Mouse (Mus musculus) cerebellum, adult 11-12 months (tissue): ENCODE data around the gene Cltrn.

Experiments
- DNase-seq: peaks from one replicate; pipeline ENCODE4 v3.0.0; 2022

The Cltrn gene

GRCm38 (mm10) chrX:164088582-164088981 lies at the start of gene Cltrn:
Gene Cltrn (plus strand): TSS chrX:164088830.
- DNase-seq: peak; percentile 16

DNA sequence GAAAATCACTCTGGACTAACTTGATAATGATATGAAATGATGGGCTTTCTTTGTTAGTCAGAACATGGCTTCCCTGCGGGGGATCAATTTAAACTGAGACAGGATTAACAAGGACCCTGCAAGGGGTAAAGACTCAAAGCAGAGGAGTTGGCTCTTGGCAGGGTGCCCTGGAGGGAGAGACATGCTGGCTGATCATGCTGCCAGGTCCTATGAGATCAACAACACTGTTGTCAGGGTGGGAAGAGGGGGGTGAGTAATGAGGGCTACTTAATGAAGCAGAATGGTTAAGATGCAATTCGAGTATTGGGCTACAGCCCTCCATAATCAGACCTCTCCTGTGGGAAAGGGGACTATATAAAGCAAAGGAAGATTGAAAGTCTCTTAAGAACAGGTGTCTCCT lies 49.7 kb upstream of the Cltrn start:
- no peak for DNase-seq

GRCm38 (mm10) chrX:164042069-164042468 lies 46.6 kb upstream of the Cltrn start:
- no peak for DNase-seq

GRCm38 (mm10) chrX:164046736-164047135 lies 41.9 kb upstream of the Cltrn start:
- no peak for DNase-seq

GRCm38 (mm10) chrX:164055726-164056125 lies 32.9 kb upstream of the Cltrn start:
- no peak for DNase-seq

DNA sequence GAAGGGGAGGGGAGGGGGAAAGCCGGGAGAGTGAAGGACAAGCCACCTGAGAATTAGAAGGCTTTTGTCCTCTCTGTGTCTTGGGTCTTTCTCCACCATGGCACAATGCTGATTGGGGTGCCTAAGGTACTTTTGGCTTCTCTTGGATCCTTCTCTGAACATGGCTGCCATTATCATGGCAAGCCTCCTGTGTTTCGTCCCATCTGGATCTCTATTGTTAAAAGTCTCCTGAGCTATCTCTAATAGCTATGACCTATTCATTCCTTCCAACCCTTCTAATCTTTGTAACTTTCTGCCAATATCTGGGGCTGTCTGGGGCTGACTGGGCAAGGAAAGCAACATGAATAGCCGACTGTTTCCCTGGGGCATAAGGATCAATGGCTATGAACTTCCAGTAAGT lies 30.1 kb upstream of the Cltrn start:
- no peak for DNase-seq

GRCm38 (mm10) chrX:164059070-164059469 lies 29.6 kb upstream of the Cltrn start:
- DNase-seq: no peak

- peak; percentile 27 for DNase-seq
Measured at GRCm38 (mm10) chrX:164066185-164066584, 22.4 kb upstream of the Cltrn start.

DNA sequence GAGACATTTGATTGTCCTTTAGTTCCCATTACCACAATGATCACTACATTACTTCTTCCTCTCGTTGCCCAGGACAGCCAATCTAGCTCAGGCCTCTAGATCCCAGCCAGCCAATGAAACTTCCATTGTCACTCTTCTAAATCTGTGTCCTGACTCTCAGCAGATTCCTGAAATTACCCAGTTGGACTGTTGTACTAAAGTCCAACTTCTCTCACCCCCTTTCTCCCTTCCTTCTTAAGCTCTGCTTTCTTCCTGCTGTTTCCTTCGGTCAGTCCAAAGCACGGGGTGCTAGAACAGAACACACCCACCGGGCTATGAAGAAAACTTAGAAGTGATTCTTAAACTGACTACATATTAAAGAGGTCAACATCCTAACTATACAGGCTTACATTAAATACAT lies 19.7 kb upstream of the Cltrn start:
- no peak for DNase-seq

DNA sequence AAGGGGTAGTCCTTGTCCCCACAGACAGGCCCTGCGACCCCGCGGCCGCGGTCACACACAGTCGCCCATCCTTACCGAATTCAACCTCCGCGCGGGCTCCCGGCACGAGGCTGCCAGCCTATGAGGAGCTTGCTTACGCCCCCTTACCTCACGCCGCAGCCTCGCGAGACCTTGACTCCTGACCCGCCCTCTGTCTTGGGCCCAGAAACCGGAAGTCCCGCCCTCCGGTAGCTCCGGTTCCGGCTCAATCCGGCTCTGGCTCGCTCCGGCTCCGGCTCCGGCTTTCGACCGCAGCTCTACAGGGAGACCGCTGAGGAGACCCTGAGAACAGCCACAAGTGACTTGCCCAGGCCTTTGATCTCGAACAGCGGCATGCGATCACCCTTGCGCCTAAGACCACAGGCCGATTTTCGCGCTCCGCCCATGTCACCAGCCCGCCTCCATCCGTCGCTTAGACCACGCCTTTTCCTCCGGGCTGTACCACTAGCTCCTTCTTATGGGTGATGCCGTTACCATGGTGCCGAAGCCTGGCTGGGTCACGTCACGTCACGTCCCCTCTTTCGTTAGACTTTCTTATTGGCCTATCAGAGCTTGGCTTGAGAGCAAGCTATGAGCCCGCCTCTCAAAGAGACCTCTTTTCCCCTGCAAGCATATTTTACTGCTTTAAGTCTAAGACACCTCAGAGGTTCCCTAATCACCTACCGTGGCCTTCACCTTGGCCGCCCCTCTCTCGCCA lies 12.4 kb upstream of the Cltrn start, which contains the start of gene Siah1b:
Gene Siah1b, minus strand, starts transcription at position 454 of the 736 bp plus-strand sequence.
- peak; percentile 95 for DNase-seq

GRCm38 (mm10) chrX:164082030-164082429 lies 6.6 kb upstream of the Cltrn start:
- DNase-seq: no peak

- DNase-seq: no peak
Measured at GRCm38 (mm10) chrX:164089916-164090315, 1.3 kb downstream of the Cltrn start.

DNA sequence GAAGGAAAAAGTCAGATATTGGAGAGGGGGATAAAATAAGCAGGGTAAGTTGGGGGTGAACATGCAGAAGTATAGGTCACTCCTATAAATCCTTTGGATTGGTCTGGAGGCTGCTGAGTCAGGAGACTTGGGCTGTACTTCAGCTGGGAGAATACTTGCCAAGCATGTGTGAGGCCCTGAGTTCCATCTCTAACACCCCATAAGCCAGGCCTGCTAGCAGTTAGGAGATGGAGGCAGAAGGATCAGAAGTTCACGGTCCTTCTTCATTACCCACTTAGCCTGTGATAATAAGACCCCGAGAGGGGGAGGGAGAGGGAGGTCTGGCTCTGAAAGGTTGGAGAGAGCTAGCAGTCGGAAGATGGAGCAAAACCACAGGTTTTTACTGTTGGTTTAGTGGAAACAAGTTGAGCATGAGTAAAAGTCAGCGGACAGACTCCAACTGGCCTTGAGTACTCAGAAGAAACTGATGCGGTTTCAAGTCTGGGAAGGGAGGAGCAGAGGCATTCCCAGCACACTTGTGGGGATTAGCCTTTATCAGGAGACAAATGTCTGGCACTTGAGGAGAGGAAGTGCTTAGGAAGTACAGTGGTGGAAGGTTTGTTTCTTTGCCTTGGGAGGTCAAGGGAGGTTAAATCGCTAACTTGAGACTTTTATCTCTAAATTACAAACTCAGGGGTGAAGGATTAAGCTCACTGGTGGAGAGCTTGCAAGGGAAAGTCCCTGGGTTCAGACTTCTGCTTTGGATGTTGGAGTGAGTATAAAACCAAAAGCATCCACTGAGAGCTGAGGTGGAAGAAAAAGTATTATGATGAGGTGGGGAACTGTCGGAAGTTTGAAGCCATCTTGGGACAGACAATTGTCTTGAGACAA lies 3.9 kb downstream of the Cltrn start:
- no peak for DNase-seq

- DNase-seq: no peak
Measured at GRCm38 (mm10) chrX:164093435-164093834, 4.8 kb downstream of the Cltrn start.

- no peak for DNase-seq
Measured at GRCm38 (mm10) chrX:164095838-164096237, 7.2 kb downstream of the Cltrn start.

DNA sequence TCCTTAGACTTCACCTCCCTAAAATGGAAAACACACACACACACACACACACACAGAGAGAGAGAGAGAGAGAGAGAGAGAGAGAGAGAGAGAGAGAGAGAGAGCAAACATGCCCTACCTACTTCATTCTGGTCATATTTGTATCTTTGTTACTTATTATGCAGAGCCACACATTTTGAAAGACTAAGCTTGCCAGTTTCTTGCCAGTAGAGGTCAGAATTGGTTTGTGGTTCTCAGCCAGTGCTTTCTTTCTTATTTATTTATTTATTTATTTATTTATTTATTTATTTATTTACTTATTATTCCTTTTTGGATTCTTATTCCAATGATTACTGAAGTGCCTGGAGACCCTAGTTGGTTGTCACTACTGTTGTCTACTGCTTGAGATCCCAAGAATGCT lies 12.9 kb downstream of the Cltrn start:
- no peak for DNase-seq

DNA sequence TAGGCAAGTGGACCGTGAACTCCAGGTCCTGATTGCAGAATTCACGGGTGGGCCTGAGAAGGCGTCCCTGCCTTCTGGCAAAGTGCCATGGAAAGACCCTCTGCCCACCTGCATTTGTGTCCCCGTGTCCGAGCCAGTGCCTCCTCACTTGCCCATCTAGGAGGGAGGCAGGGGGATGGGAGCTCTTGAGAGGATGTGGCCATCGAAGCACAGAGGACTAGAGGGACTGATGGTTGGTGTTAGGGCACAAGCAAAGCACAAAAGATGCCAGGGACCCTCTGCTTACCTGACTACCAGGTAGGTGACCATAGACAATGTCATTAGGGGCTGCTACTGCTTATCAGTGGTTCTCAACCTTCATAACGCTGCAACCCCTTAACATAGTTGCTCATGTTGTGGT lies 13.6 kb downstream of the Cltrn start:
- DNase-seq: no peak

DNA sequence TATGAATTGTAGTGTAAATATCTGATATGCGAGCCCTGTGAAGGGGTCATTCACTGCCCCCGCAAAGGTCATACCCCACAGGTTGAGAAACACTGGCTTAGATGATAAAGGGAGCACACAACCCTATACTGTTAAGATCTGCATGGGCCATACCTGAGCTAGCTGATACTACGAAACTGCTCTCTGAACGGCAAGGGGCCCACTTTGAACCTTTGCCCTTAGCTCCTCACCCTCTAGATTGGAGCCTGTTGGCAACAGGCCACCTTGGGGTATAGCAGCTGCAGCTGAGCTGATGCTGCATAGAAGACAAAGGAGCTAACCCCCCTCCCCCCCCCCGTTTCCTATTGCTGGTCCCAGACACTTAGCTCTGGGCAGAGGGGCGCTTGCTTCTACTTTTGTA lies 14.0 kb downstream of the Cltrn start:
- DNase-seq: no peak

GRCm38 (mm10) chrX:164111146-164111545 lies 22.5 kb downstream of the Cltrn start:
- DNase-seq: no peak

DNA sequence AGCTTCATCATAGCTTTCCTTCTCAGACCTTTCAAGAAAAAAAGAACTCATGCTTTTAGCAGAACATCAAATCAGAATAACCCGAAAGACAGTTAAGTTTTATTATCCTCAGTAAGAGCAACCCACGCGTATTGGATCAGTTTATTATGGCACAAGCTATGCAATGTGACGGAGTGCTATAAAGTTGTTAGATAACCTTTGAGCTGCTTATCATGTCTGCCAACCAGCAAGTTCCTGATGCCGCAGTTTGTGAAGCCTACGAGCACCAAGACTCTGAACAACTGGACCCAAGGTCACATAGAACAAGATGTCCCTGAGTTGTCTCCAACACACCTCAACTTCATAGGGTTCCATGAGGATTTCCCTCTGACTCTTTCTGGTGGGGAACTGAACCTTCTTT lies 25.1 kb downstream of the Cltrn start:
- DNase-seq: no peak

DNA sequence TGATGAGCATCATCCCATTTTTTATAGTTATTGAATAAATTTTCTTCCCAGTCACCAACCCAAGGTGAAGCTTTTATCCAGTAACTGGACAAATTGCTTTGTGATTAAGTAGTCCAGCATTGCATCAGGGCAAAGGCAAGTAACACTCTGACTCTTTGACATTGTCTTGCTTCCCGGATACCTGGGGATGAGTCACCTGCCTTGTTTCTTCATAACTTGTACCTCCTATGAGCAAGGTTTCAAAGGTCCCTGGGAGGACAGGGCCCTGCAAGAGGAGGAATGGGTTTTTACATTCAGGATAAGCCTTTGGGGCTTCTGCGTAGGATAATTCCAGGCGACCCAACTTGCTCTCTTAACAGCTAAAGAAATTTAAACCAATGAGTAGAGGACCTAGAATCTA lies 35.3 kb downstream of the Cltrn start:
- no peak for DNase-seq

DNA sequence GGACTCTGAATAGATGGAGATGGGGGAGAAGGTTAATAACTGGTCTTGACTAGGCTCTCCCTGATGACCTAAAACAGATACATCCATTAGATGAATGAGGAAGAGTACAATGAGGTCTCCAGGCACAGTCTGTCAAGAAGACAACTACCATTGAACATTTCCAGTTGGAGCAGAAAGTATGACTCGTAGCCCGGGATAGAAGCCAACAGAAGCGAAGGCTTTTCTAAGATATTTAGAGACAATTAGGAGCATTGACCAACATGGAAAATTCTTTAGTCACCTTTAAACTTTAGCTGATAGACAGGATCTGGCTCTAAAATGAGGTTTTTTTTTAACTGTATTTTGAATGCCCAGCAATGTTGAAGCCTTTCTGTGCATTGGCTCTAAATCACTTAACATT lies 44.9 kb downstream of the Cltrn start:
- no peak for DNase-seq

DNA sequence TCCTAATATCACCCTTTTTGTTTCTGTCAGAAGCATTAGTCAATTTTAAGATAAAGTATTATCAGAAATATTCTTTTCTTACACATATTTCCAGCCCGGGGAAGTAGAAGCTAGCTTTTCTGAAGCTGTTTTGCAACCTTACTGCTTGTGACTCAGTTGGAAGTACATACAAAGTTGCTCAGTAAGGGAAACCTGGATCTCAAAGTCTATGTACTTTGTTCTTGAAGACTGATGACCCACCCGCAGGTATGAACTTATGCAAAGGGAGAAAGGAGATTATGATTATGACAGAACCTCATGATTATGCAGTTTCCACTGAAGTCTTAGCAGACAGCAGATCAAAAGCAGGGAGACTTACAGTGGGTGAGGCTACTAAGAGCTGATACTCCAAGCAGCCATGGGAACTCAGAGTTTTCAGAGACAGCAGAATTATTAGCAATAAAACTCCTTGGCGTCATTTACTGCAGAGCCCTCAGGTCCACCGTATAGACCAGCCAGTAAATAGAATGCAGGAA lies 46.7 kb downstream of the Cltrn start:
- DNase-seq: no peak

DNA sequence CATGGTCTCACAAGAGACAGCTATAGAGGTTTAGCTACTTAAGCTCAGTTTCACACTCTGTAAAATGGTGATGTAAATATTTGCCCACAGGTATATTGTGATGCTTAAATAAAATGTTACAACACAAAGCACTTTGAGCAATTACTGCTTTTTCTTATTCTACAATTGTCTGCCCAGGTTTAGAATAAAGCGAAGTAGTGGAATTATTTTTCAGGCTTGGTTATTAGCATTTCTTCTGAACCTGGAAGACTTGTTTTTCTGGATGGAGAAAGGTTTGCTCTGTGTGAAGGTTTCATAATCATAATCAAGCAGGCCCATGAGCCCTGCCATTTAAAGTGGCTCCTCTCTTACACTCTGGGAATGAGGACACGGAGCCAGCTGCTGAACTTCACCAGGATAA lies 50.4 kb downstream of the Cltrn start, which contains the start of gene Ace2:
Gene Ace2, plus strand, starts transcription at position 301 of the 400 bp plus-strand sequence.
- no peak for DNase-seq
